Mouse (Mus musculus) olfactory bulb, adult 2 months (tissue): ENCODE measurements around the gene Adgrv1.

Experiments
- CTCF ChIP-seq: fragments of 200-500 bp; IDR thresholded peaks from 2 replicates; pipeline ENCODE4 v1.5.1; 2012; ENCODE audit warnings: low read depth, mild to moderate bottlenecking, low read length, moderate library complexity; ENCODE audit not compliant: insufficient read depth
- POLR2A ChIP-seq: fragments of 200-500 bp; IDR thresholded peaks from 2 replicates; pipeline ENCODE4 v1.6.1; 2012; ENCODE audit warnings: mild to moderate bottlenecking, low read depth, low read length, moderate library complexity; ENCODE audit not compliant: insufficient read depth

GRCm38 (mm10) chr13:81656091-81656850, 23.3 kb upstream of the Adgrv1 start:
- TF ChIP-seq POLR2A (no peak), CTCF (no peak)
